Mouse (Mus musculus) embryonic facial prominence, embryonic 13.5 days (tissue): ENCODE data around the gene Lap3. TPM values are rescaled to one million over a fixed set of nuclear protein-coding genes. Genes with fewer than 3 reads are reported as not detected.

Experiments used
- ATAC-seq: fragments of 200-750 bp; cut with Nextera tagmentation; 2 replicates; pipeline ENCODE4 v1.8.0; 2017; ENCODE audit warnings: low read depth; ENCODE audit not compliant: insufficient number of reproducible peaks, insufficient read depth, low FRiP score, low TSS enrichment
- H3K27ac ChIP-seq: fragments of 300-500 bp; sonication (generic); 2 replicates; pipeline ENCODE4 v1.5.1; 2015; ENCODE audit warnings: moderate library complexity, mild to moderate bottlenecking, inconsistent platforms
- H3K27me3 ChIP-seq: fragments of 300-500 bp; sonication (generic); 2 replicates; pipeline ENCODE4 v1.6.1; 2015; ENCODE audit warnings: mild to moderate bottlenecking, inconsistent platforms
- H3K36me3 ChIP-seq: fragments of 300-500 bp; sonication (generic); 2 replicates; pipeline ENCODE4 v1.6.1; 2015; ENCODE audit warnings: mild to moderate bottlenecking, inconsistent platforms
- H3K4me1 ChIP-seq: fragments of 300-500 bp; sonication (generic); 2 replicates; pipeline ENCODE4 v1.6.1; 2015; ENCODE audit warnings: inconsistent platforms
- H3K4me2 ChIP-seq: fragments of 300-500 bp; sonication (generic); 2 replicates; pipeline ENCODE4 v1.6.1; 2015; ENCODE audit warnings: moderate library complexity, mild to moderate bottlenecking, inconsistent platforms
- H3K4me3 ChIP-seq: fragments of 300-500 bp; sonication (generic); 2 replicates; pipeline ENCODE4 v1.5.1; 2015; ENCODE audit warnings: mild to moderate bottlenecking, inconsistent platforms
- H3K9ac ChIP-seq: fragments of 300-500 bp; sonication (generic); 2 replicates; pipeline ENCODE4 v1.6.1; 2015; ENCODE audit warnings: mild to moderate bottlenecking, inconsistent platforms
- H3K9me3 ChIP-seq: fragments of 300-500 bp; sonication (generic); 2 replicates; pipeline ENCODE4 v1.6.1; 2016; ENCODE audit warnings: inconsistent platforms
- WGBS: fragments of 180-500 bp; shearing (Covaris S2); methylation state at CpG from one replicate; pipeline ENCODE4 v1.1.7; 2015; ENCODE audit warnings: mixed read lengths; 5-methylcytosine and 5-hydroxymethylcytosine counted together
- polyA plus RNA-seq: library from polyadenylated mRNA; unstranded; fragments of >200 nt; fragmentation: Nextera tagmentation; extraction: Ambion mirVana; gene quantifications from 2 replicates; pipeline ENCODE4 v1.2.1, GENCODE M21; 2015

The Lap3 gene
- polyA plus RNA-seq, 1 experiment from 2014 or later = 70.6 TPM

DNA sequence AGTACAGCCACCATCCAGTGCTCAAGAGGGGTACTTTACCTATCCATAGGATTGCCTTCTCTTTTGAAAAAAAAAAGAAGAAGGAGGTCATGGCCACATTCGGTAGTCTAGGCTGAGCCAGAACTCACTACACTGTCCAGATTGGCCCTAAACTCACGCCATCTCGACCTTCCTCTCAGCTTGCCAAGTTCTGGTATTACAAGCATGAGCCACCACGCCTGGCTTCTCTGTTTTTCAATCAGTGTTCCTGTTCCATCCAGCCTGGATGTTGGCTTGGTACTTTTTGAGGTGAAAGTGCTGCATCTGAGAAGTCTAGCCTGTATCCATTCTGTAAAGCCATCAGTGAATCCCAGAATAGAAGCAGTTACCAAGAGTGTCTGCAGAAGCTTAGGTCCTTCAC is 3.3 kb downstream of the Lap3 start:
- 88% methylated on average over 4 of the region's 4 CpGs for WGBS
- Histone ChIP-seq H3K9me3 (no peaks in the 10 kb centered on the region), H3K4me1 (peaks cover 13% of the 10 kb centered on the region), H3K36me3 (peaks cover 50% of the 10 kb centered on the region), H3K27me3 (no peaks in the 10 kb centered on the region), H3K4me2 (no peak overlapping the region), H3K9ac (no peak overlapping the region), H3K27ac (no peak overlapping the region), H3K4me3 (no peak overlapping the region)
- no peak for ATAC-seq

DNA sequence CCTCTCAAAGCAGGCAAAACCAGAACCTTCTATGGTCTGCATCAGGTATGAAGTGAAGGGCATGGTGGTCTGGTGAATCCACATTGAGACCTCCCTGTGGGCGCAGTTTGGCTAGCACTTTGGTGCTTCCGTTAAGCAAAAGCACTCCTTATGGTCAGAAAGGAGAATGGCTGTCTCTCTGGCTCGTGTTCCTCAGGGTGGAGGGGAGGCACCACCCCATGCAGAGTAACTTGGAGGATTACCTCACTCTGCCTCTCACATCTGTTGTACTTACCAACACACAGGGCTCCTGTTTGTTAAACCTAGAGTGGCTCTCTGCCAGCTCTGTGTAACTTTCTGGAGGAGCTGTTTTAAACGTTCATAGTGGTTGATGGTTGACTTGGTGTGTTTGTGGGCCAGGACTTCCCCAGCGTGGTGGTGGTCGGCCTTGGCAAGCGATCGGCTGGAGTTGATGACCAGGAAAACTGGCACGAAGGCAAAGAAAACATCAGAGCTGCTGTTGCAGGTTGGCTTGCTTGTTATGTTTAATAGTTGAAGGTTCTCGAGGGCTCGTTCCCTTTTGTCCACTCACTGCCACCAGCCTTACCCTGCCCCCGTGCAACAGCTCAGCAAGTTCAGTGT is 3.9 kb downstream of the Lap3 start:
- H3K4me3 ChIP-seq = no peak overlapping the region
- no peak overlapping the region for H3K27ac ChIP-seq
- H3K4me2 ChIP-seq = no peak overlapping the region
- H3K27me3 ChIP-seq = no peaks in the 10 kb centered on the region
- peaks cover 13% of the 10 kb centered on the region for H3K4me1 ChIP-seq
- no peak overlapping the region for H3K9ac ChIP-seq
- H3K9me3 ChIP-seq = no peaks in the 10 kb centered on the region
- 93% methylated on average over 12 of the region's 12 CpGs for WGBS
- no peak for ATAC-seq
- H3K36me3 ChIP-seq = peaks cover 56% of the 10 kb centered on the region

DNA sequence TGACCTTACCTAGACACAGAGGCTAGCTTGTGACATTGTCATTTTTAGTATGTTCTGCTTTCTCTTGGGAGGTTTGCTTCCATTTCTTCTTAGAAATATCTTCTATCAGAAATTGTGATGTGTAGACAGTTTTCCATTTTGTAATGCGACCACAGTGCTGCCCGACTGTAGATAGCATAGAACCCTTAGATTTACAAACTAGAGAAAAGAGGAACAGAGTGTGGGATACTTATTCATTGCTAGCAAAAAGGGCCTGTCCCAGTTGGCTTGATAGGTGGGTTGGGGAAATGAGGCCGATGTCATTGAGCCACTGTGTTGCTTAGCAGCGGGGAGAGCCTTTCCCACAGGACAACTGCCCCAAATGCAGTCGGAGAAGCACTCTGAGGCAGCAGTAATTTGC is 4.4 kb downstream of the Lap3 start:
- H3K27ac ChIP-seq = no peak overlapping the region
- no peak overlapping the region for H3K9ac ChIP-seq
- H3K36me3 ChIP-seq = peaks cover 60% of the 10 kb centered on the region
- H3K4me2 ChIP-seq = no peak overlapping the region
- 89% methylated on average over 5 of the region's 5 CpGs for WGBS
- ATAC-seq = no peak
- H3K27me3 ChIP-seq = no peaks in the 10 kb centered on the region
- H3K4me1 ChIP-seq = peaks cover 13% of the 10 kb centered on the region
- no peaks in the 10 kb centered on the region for H3K9me3 ChIP-seq
- H3K4me3 ChIP-seq = no peak overlapping the region

DNA sequence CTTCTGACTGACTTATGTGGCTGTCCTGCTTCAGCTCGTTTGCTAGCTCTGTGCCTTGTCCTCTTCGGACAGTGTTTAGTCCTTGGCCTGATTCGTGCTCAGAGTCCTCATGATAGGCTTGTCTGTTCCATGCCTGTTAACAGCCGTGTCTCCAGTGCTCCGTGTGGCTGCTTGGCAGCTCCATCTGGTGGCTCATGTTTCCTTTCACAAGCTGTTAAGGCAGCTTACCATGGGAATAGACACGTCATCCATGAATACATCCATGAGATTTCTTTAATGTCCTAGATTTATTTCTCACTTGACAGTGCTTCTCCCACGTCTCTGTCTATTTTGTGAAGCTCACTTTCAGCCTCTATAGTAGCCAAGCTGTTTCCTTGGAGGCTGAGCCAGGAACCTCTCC is 16.9 kb downstream of the Lap3 start:
- H3K9ac ChIP-seq = no peak overlapping the region
- WGBS = 77% methylated on average over 7 of the region's 7 CpGs
- no peak for ATAC-seq
- no peak overlapping the region for H3K4me3 ChIP-seq
- H3K4me2 ChIP-seq = no peak overlapping the region
- no peaks in the 10 kb centered on the region for H3K9me3 ChIP-seq
- H3K4me1 ChIP-seq = no peaks in the 10 kb centered on the region
- no peak overlapping the region for H3K27ac ChIP-seq
- H3K27me3 ChIP-seq = no peaks in the 10 kb centered on the region
- peaks cover 69% of the 10 kb centered on the region for H3K36me3 ChIP-seq

DNA sequence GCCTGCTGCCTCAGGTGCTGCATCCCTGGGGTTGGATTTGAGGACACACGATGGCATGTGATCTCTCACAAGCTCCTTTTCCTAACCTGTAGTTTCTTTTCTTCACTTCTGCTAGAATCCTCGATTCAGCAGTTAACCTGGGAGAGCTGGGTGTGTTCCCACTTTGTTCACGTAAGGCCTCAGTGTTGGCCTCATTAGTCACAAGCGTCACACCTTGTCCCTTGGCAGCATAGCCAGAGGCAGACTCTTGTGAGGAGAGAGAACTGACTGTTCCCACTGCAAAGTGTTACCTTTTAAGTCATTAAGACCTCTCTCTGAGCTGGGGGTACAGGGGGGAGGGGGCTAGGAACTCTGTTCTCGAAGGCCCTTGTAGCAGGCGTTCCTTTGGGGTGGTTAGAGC is 19.7 kb downstream of the Lap3 start:
- H3K4me1 ChIP-seq = no peaks in the 10 kb centered on the region
- H3K4me2 ChIP-seq = no peak overlapping the region
- H3K27me3 ChIP-seq = no peaks in the 10 kb centered on the region
- no peak for ATAC-seq
- H3K9ac ChIP-seq = no peak overlapping the region
- no peak overlapping the region for H3K4me3 ChIP-seq
- peaks cover 44% of the 10 kb centered on the region for H3K36me3 ChIP-seq
- WGBS = 86% methylated on average over 6 of the region's 6 CpGs
- H3K9me3 ChIP-seq = no peaks in the 10 kb centered on the region
- no peak overlapping the region for H3K27ac ChIP-seq

DNA sequence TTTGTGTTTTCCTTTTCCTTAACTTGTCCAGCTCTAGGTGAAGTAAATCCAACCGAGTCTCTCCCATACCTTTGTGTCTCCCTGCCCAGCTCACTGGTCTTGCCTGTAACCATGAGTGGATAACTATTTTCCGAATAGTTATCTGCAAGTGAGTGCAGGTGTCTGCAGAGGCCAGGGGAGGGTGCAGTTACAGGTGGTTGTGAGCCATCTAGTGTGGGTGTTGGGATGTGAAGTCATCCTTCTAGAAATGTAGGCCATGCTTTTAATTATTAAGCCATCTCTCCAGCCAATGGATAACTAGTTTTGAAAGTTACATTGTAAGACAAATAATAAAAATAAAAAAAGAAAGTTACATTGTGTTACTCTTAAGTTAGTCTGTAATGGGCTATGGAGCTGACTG is 20.3 kb downstream of the Lap3 start:
- Histone ChIP-seq H3K27ac (no peak overlapping the region), H3K9me3 (no peaks in the 10 kb centered on the region), H3K27me3 (no peaks in the 10 kb centered on the region), H3K36me3 (peaks cover 42% of the 10 kb centered on the region), H3K4me1 (no peaks in the 10 kb centered on the region), H3K4me2 (no peak overlapping the region), H3K4me3 (no peak overlapping the region), H3K9ac (no peak overlapping the region)
- ATAC-seq = no peak
- 88% methylated on average over 2 of the region's 2 CpGs for WGBS

DNA sequence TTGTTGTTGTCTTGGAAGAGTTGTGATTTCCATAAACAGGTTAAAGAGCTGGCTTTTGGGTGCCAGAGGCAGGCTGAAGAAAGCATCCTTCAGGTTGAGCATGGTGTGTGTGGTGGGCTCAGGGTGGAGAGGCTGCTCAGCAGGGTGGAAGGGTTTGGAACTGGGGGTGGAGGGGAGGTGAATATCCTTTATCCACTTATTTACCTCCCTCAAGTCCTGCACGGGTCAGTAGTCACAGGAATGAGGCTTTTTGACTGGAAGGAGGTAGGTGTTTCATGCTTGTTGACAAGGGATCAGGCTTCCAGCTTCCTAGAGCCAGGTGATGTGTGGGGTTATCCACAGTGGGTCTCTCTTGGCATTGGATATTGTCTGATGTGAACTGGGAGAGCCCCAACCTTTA is 21.4 kb downstream of the Lap3 start:
- no peak for ATAC-seq
- no peaks in the 10 kb centered on the region for H3K27me3 ChIP-seq
- H3K4me3 ChIP-seq = no peak overlapping the region
- H3K36me3 ChIP-seq = peaks cover 39% of the 10 kb centered on the region
- no peak overlapping the region for H3K4me2 ChIP-seq
- 67% methylated on average over 1 of the region's 1 CpGs for WGBS
- no peak overlapping the region for H3K9ac ChIP-seq
- no peak overlapping the region for H3K27ac ChIP-seq
- H3K9me3 ChIP-seq = no peaks in the 10 kb centered on the region
- H3K4me1 ChIP-seq = 0 out of 2 replicates have a peak, but pooled peaks cover 1% of the 10 kb centered on the region

DNA sequence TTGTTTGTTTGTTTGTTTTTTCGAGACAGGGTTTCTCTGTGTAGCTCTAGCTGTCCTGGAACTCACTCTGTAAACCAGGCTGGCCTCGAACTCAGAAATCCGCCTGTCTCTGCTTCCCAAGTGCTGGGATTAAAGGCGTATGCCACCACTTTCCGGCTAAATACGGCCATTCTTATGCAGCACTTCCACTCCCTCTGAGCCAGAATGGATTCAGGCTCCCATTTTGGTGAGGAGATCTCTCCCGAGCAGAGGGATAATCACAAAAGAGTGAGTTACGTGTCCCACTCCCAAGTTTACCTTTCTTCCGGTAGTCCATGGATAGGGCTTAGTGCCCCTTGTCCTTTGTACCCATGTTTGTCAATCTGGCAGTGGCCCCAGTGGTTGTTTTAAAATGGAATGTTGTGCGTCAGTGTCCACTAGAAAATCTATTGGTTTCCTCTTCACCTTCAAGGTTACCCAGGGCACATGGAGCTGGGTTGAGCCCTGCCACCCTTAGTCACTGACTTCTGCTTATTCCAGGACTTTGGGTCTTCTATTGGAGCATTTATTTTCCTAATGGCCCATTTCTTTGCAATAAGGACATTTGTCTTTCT is 22.1 kb downstream of the Lap3 start:
- Histone ChIP-seq H3K27me3 (no peaks in the 10 kb centered on the region), H3K4me2 (no peak overlapping the region), H3K9ac (no peak overlapping the region), H3K36me3 (peaks cover 33% of the 10 kb centered on the region), H3K4me1 (0 out of 2 replicates have a peak, but pooled peaks cover 4% of the 10 kb centered on the region), H3K4me3 (no peak overlapping the region), H3K9me3 (no peaks in the 10 kb centered on the region), H3K27ac (no peak overlapping the region)
- WGBS = 87% methylated on average over 10 of the region's 10 CpGs
- ATAC-seq = no peak

DNA sequence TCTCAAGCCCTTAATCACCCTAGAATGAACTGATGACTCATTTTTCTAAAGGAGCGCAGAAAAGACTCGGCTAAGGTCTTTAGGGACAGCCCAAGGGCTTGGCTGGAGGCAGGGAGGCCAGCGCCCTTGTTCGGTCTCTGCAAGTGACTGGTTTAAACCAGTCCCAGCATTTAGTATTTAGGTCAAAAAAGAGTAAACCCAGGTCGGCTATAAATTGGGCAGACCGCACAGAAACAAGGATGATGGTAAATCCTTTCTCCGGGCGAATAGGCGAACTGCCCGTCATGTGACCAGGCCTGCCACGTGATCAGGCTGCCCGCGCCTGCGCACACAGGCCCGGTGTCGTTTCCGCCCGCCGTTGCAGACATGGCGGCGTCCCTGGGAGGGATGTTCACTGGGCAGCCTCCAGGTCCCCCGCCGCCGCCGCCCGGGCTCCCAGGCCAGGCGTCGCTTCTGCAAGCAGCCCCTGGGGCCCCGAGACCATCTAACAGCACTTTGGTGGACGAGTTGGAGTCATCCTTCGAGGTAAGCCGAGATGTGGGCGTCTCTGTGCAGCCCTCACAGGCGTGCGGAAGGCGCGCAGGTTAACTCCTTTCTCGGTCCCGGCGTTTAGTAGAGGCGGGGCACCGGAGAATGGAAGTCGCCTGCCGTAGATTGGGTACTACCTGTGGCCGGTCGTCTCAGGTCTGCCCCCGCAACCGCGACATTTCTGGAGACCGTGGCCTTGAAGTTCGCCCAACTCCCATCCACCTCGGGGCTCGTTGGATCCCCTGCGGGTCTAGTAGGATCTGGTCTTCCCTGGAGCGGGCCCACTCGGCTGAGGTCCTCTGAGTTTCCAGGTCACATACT is 27.0 kb downstream of the Lap3 start, which contains the start of gene Med28:
Gene Med28, plus strand, starts transcription at position 270 of the 849 bp plus-strand sequence.
- H3K9ac ChIP-seq = peak within 1 kb of the TSS; percentile 93
- peak; percentile 91 for ATAC-seq
- WGBS = 2% methylated on average over 56 of the region's 56 CpGs
- peak within 1 kb of the TSS; percentile 98 for H3K4me3 ChIP-seq
- peak within 1 kb of the TSS; percentile 68 for H3K27ac ChIP-seq
- H3K4me1 ChIP-seq = peaks cover 16% of the 10 kb centered on the region
- H3K36me3 ChIP-seq = peaks cover 23% of the 10 kb centered on the region
- H3K9me3 ChIP-seq = no peaks in the 10 kb centered on the region
- H3K4me2 ChIP-seq = peak within 1 kb of the TSS; percentile 91
- H3K27me3 ChIP-seq = no peaks in the 10 kb centered on the region

DNA sequence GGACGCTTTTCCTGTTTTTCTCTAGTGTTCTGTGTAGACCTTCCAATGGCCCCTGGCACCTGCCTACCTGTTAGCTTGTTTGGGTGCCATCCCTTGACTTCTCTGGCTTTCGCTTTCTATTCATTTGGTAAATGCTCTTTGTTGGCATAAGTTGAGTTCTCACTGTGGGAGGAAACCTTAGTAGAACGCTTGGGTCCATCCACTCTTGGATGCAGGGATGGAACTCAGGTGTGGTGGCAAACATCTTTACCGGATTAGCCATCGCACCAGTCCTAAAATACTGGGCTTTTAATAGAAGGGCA is 27.6 kb downstream of the Lap3 start:
- H3K36me3 ChIP-seq = peaks cover 28% of the 10 kb centered on the region
- no peaks in the 10 kb centered on the region for H3K9me3 ChIP-seq
- peaks cover 16% of the 10 kb centered on the region for H3K4me1 ChIP-seq
- 2% methylated on average over 5 of the region's 5 CpGs for WGBS
- no peak overlapping the region for H3K27ac ChIP-seq
- H3K4me2 ChIP-seq = peak overlapping the region; percentile 91
- peak overlapping the region; percentile 98 for H3K4me3 ChIP-seq
- no peaks in the 10 kb centered on the region for H3K27me3 ChIP-seq
- no peak for ATAC-seq
- peak overlapping the region; percentile 93 for H3K9ac ChIP-seq

DNA sequence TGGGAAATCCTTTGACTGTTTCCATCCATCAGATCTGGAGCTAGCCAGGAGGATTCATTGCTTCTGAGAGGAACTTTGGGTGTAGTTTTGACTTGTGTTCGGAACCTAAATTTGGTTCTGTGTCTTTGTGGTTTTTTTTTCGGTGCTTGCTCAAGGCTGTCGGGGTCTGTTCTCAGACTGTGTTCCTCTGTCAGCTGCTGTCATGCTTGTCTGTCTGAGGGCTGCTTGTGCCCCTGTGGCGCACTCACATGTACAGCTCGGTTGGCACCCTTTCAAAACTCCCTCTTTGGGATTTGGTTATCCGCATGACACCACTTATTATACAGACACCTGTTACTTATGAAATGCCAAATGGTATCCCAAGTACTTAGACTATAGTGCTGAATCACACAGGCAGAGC is 28.4 kb downstream of the Lap3 start:
- H3K27me3 ChIP-seq = no peaks in the 10 kb centered on the region
- WGBS = 87% methylated on average over 6 of the region's 6 CpGs
- H3K27ac ChIP-seq = no peak overlapping the region
- H3K9ac ChIP-seq = no peak overlapping the region
- H3K36me3 ChIP-seq = peaks cover 37% of the 10 kb centered on the region
- H3K4me1 ChIP-seq = peaks cover 16% of the 10 kb centered on the region
- no peak for ATAC-seq
- H3K9me3 ChIP-seq = no peaks in the 10 kb centered on the region
- peak overlapping the region; percentile 98; the same call in 1 of the 2 replicates for H3K4me3 ChIP-seq
- peak overlapping the region; percentile 91 for H3K4me2 ChIP-seq

DNA sequence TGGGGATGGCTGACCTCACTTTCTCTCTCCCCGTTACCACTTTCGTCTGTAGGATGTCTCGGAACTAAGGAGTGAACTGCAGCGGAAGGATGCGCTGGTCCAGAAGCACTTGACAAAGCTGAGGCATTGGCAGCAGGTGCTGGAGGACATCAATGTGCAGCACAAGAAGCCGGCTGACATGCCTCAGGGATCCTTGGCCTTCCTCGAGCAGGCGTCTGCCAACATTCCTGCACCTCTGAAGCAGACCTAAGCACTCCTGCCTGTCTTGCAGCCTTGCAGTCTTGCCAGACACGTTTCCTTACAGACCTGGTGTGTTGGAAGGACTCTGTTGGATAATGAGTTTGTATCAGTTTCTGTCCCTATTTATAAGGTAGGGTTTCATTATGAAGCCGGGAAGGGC is 31.9 kb downstream of the Lap3 start:
- Histone ChIP-seq H3K4me1 (peaks cover 12% of the 10 kb centered on the region), H3K36me3 (peaks cover 64% of the 10 kb centered on the region)
- 92% methylated on average over 10 of the region's 10 CpGs for WGBS

More for the DNA sequence above, 31.9 kb downstream of the Lap3 start:
- Histone ChIP-seq H3K9ac (no peak overlapping the region), H3K9me3 (no peaks in the 10 kb centered on the region), H3K4me3 (no peak overlapping the region), H3K4me2 (no peak overlapping the region), H3K27ac (no peak overlapping the region), H3K27me3 (no peaks in the 10 kb centered on the region)
- no peak for ATAC-seq
